Mouse (Mus musculus): ENCODE measurements at regions not wholly inside any gene's neighbourhood (a gene's known extent, or its start where the extent isn't known, plus 50 kb on each side); places are given as distances from the start of the nearest gene placed in this dataset.

DNA sequence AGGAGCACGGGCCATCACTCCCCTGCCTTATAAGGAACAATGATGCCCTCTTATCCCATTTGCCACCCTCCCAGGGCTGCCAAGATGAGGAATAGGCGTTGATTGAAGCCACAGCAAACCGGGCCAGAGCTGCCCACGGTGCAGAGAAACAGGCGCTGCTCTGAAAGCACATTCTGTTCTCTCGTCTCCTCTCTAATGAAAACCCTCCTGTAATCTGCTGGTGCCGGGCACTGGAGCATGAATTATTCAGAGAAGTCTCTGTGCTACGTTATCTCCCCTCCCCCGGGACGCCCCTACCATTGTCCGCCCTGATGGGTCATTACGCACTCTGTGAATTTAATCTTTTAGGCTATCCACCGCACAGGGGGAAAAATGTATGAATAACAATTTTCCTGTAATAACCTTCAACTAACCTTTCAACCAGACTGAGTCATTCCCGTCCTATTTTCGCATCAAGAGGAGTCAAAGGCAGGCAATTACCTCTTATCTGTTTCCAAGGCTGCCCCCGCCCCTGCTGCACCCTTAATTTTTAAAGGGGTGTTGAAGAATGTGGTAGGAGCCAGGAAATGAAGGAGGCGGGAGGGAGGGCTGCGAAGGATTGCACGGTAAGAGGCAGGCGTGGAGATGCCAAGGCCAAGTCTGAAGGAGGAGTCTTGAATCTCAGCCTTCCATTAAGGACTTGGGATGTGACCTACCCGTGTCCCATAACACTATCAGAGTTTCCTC, 201.6 kb downstream of the Tle3 start:
- DNase-seq (ENCODE audit: low spot score in 2 of 2), result peak in 1 of 2 experiments; percentile 10

- DNase-seq (ENCODE audit: low spot score in 2 of 2), result no peak
Observed at GRCm38 (mm10) chr9:61563017-61563416, 190.9 kb downstream of the Tle3 start.

DNA sequence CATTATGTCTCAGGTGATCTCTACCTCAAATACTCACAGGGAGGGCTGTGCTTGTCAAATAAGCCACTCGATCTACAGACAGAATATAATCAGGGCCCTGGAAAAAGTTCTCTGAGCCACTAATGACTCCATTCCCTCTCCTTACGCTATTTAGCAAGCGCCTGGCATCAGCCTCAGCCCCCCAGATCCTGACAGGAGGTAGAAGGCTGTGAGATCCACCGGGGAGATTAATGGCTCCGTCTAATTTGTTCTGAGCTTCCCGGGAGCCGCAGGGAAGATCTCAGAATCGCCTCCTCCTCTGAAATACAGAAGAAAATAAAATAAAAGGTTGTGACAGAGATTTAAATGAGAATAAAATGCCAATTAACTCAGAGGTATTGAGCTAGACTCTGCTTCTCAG, 189.4 kb downstream of the Tle3 start:
- no peak for DNase-seq (ENCODE audit: low spot score in 2 of 2)

GRCm38 (mm10) chr9:61558621-61559020, 186.5 kb downstream of the Tle3 start:
- DNase-seq (ENCODE audit: low spot score in 2 of 2), result no peak

- DNase-seq (ENCODE audit: low spot score in 2 of 2), result no peak
Observed at GRCm38 (mm10) chr9:61557025-61557424, 184.9 kb downstream of the Tle3 start.

DNA sequence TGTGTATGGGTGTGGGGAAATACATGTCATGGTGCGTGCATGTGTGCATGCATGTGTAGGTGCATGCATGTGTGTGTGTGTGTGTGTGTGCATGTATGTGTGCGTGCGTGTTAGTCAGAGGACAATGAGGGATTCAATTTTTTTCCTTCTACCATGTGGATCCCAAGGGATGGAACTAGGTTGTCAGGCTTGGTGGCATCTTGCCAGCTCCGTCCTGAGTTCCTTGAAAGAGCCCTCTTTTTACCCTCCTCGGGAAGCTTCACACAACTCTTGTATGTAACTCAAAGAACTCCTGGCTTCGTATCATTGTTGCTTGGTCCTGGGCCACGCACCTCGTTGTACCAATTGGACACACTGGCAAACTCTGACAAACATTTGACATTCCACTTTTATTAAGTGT, 183.0 kb downstream of the Tle3 start:
- DNase-seq (ENCODE audit: low spot score in 2 of 2), result no peak

DNA sequence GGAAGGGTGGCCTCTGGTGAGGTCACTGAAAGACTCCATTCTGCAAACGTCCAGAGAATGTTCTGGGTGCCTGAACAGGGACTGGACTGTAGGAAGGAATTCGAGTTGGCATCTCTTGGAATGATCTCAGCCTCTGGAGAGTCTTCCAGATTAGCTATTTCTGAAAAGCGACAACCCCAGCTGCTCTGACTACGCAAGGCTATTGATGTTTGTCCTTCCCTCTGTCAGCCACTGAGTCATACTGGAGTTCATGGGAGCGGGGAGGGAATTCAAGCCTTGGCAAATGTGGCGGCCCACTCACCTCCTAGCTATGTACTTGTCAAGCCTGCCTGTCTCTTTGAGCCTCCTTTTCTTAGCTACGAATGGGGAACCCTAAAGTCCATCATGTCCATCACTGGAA, 182.4 kb downstream of the Tle3 start:
- peak in 1 of 2 experiments; percentile 10 for DNase-seq (ENCODE audit: low spot score in 2 of 2)

- DNase-seq (ENCODE audit: low spot score in 2 of 2), result no peak
Observed at GRCm38 (mm10) chr9:61553626-61554025, 181.5 kb downstream of the Tle3 start.

DNA sequence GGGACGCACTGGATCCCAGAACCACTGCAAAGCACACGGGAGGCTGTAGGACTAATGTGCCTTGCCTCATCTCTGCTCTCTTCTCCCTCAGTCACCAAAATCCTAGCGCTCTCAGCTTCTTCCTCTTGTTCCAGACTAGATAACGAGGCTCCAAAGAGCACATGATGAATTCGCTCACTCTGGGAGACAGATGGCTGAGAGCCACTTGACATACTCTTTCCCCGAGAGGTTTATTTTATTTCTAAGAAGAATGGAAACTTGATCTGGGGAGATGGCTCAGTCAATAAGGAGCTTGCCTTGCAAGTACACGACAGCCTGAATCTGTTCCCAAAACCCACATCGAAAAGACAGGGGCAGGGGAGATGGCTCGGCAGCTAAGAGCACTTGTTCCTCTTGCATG, 179.2 kb downstream of the Tle3 start:
- DNase-seq (ENCODE audit: low spot score in 2 of 2), result no peak

GRCm38 (mm10) chr9:61550326-61550725, 178.2 kb downstream of the Tle3 start:
- DNase-seq (ENCODE audit: low spot score in 2 of 2), result no peak

DNA sequence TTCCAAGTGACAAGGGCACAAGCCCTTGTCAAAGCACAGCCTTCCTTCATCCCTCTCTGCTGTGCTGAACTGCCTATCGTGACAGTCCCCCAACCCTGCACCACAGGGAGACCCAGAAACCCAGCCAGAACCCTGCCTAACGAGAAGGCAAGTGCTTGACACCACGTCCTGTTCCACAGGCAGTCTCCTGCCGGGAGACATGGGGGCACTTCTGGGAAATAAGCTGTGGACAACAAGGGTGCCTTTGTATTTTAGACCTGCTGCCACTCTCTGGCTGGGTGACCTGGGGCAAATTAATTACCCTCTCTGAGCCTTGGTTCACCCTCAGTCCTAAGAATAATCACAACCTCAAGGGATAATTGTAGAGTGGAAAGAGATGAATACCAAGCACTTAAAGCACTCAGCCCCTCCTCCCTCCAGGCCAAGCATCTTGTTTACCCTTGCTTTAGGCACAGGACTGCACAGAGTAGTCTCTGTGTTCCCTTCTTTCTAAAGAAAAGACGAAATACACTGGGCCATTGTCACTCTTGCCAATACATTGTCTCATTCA, 177.6 kb downstream of the Tle3 start:
- no peak for DNase-seq (ENCODE audit: low spot score in 2 of 2)

- DNase-seq (ENCODE audit: low spot score in 2 of 2), result no peak
Observed at GRCm38 (mm10) chr9:61537316-61538189, 165.4 kb downstream of the Tle3 start.

- no peak for DNase-seq (ENCODE audit: low spot score in 2 of 2)
Observed at GRCm38 (mm10) chr9:61533237-61533636, 161.1 kb downstream of the Tle3 start.

- DNase-seq (ENCODE audit: low spot score in 2 of 2), result no peak
Observed at GRCm38 (mm10) chr9:61530263-61531045, 158.3 kb downstream of the Tle3 start.

DNA sequence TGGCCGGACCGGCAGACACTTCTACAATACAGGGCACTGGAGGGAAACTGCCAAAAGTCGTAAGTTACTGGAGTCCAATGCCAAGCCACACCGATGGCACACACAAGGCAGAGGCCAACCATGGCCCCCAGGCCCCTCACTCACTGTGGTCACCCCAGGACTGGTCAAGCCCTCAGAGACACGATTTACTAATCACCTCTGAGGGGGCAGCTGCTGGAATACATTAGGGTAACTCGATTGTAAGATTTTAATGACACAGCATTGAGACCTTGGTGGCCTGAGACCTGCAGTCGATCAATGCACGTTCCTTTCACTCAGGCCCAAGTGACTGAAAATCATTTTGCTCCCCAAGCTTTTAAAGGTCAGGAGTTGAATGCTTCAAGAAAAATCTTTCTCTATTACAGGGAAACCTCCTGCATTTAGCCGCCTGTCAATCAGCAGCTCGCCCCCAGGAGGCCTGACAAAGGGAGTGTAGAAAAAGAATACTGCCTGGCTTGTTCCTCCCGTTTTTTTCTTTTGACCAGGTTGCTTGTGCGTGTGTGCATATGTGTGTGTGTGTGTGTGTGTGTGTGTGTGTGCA, 156.2 kb downstream of the Tle3 start:
- no peak for DNase-seq (ENCODE audit: low spot score in 2 of 2)

DNA sequence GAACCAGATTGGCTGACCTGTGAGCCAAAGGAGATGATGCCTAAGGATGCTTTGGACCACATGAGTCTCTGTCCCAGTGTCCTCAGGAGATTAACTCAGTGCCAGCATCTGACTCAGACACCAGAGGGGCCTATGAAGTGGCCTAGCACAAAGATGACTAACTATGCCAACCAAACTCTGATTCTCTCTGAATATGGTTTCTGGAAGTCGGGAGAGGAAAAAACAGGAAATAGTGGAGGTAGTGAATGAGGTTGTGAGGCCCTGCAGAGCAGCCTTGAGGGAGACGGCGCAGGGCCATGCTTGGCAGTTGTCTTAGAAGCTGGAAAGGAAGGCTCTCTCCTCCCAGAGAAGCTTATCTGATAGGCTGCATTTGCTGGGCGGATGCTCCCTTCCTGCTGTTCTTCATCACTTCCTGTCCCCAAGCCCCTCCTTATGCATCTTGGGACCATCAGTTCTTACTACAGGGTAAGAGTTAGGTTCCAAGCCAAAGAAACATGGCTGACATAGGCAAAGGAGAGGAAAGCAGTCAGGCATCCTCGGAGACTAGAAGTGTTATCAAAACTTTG, 155.4 kb downstream of the Tle3 start:
- no peak for DNase-seq (ENCODE audit: low spot score in 2 of 2)

DNA sequence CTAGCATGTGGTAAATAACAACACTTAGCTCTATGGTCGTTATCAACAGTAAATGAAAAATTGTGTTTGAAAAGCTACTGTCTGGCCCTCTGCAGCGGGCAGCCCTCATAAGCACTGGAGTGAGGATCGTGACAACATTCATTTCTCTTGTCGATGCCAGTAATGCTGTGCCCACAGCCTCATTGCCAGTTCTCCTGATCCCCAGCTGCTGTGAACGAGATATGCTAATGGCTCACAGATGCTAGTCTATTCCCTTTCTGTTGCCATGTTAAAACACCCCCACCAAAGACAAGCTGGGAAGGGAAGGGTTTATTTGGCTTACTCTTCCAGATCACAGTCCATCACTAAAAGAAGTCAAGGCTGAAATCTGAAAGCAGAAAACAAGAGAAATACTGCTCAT, 148.0 kb downstream of the Tle3 start:
- DNase-seq (ENCODE audit: low spot score in 2 of 2), result no peak

DNA sequence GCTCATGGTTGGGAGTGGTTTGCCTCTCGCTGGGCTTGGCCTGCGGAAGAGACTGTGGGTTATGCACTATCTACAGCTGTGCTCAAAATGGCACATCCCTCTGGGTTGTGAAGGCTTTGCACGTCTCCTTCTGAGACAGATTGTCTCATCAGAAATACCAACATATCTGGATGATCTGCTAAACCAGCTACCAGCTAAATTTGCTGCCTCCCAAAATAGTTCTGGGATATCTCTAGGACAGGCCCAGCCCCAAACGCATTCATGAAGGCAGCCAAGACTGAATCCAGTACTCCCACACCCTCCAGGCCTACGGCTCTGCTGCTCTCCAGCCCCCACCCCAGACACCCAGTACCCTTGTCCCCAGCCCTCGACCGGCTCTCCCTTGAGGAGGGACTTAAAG, 145.7 kb downstream of the Tle3 start:
- no peak for DNase-seq (ENCODE audit: low spot score in 2 of 2)

- DNase-seq (ENCODE audit: low spot score in 2 of 2), result no peak
Observed at GRCm38 (mm10) chr9:61511436-61511835, 139.3 kb downstream of the Tle3 start.

- no peak for DNase-seq (ENCODE audit: low spot score in 2 of 2)
Observed at GRCm38 (mm10) chr9:61510217-61510893, 138.2 kb downstream of the Tle3 start.
